Mouse (Mus musculus): ENCODE results near the gene Aff1.

The Aff1 gene

GRCm38 (mm10) chr5:103693041-103693641, 967 bp downstream of the Aff1 start:
- no peak for DNase-seq (ENCODE audit: extremely low read depth, low read depth)

DNA sequence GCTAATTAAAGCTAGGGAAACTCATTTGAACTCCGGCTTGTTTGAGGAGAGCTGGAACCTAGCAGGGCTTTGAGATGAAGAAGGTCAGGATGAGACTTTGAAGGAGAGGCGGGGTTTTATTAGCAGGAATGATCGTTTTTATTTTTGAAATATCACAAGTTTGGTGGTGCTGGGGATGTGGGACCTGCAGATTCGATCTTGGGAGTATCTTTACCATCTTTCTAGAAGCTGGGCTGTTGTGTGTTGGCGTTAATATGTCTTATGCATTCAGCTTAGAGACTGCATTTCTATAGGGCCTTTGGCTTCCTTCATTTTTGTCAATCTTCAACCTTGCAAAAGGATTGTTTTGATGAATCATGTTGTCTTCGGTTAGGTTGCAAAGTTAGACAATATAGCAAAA, 1.9 kb downstream of the Aff1 start:
- no peak for DNase-seq (ENCODE audit: extremely low read depth, low read depth)

DNA sequence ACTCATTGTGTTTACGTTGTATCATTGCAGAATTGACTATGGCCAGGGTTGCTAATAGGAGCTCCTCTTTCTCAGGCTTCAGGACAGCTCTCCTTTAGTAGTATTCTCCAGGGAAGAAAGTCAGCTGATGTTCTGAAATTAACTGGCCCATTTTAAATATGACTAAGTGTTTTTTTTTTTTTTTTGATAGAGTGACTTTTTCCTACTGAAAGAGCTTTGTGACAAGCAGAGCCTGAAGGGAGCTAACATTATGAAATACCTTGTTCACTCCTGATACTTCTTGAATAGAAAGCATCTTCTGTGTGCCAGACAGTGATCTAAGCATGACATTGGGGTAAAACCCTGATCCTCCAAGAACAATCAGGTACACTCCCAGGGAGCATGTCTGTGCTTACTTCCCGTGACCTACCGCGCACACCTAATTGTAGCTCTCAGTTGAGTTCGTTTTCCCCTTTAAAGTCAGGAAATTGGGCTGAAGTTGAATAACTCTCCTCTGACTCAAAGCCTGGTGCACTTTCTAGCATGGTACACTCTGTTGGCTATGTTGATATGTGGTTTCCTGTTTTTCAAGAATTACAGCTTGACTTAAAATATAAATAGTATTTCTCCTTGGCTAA, 5.8 kb downstream of the Aff1 start:
- DNase-seq (ENCODE audit: extremely low read depth, low read depth): no peak

DNA sequence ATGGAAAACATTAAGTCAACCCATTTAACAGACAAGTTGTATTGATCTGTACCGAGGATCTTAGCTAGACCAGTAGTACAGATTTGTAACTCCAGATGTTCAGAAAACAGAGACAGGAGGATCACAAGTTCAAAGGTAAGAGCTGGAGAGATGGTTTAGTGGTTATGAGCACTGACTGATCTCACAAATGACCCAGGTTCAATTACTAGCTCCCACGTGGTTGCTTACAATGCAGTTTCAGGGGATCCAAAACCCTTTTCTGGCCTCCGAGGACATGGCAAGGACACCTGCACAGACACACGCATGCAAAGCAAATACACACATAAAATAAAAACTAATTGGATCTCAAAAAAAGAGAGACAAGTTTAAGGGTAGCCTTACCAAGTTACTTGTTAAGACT, 6.4 kb downstream of the Aff1 start:
- no peak for DNase-seq (ENCODE audit: extremely low read depth, low read depth)

DNA sequence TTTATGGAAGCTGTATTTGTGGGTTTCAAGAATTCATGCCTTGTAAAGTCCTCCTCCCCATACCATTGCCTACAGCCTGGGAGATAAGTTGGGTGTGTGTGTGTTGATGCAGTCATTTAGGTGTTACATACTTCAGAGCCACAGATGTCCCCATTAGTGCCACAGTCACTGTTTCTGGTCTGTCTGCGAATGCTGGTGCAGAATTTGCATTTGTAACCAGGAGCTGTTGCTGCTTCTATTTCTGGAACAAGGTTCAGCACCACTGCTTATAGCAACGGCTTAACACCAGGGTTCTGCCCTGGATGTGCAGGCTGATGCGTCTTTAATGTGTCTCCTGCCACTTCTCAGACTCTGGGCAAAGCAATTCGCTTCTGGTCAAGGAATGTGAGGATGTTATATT, 7.4 kb downstream of the Aff1 start:
- no peak for DNase-seq (ENCODE audit: extremely low read depth, low read depth)

- DNase-seq (ENCODE audit: extremely low read depth, low read depth): no peak
Observed at GRCm38 (mm10) chr5:103700661-103701060, 8.5 kb downstream of the Aff1 start.

DNA sequence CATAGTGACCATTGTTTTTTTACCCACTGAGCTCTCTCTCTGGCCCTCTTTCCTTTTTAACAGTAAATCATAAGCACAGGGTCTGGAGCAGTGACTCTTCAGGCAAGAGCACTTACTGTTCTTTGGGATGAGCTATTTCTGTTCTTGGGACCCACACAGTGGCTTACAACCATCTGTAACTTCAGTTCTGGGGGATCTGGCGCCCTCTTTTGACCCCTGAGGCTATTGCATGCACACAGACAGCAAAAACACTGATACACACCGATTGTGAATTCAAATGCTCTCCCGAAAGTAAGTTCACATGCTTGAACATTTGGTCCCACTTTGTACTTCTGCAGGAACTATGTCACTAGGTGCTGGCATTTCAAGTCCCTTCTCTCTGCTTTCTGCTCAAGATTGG, 9.3 kb downstream of the Aff1 start:
- DNase-seq (ENCODE audit: extremely low read depth, low read depth): no peak

DNA sequence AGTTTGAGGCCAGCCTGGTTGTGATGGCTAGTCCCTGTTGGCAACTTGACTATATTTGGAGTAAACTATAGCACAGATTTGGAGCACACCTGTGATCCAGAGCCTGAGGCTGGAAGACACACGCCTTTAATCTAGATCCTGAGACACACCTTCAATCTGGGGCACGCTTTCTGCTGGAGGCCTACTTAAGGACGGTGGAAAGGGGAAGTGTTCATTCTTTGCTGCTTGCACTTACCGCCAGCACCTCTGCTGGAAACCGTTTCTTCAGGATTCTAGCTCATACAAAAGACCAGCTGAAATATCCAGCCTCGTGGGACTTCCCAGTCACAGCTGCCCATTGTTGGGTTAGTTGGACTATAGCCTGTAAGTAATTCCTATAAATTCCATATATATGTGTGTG, 10.4 kb downstream of the Aff1 start:
- no peak for DNase-seq (ENCODE audit: extremely low read depth, low read depth)

GRCm38 (mm10) chr5:103705331-103705730, 13.2 kb downstream of the Aff1 start:
- no peak for DNase-seq (ENCODE audit: extremely low read depth, low read depth)

- DNase-seq (ENCODE audit: extremely low read depth, low read depth): peak; percentile 39
Observed at GRCm38 (mm10) chr5:103705874-103706273, 13.7 kb downstream of the Aff1 start.

DNA sequence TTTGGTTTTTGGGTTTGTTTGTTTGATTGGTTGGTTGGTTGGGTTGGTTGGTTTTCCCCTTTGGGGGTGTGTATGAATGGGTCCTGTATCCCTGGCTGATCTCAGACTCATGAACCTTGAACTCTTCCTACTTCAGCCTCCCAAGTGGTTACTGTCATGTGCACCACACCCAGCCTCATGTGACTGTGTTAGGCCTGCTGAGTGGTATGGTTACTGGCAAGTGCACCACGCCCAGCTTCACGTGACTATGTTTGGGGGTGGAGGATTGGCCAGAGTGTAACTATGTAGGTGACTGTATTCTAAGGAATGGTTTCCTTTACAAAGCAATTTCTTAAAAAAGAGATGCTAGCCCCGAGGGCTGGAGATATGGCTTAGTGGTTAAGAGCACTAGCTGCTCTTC, 16.9 kb downstream of the Aff1 start:
- DNase-seq (ENCODE audit: extremely low read depth, low read depth): no peak

- no peak for DNase-seq (ENCODE audit: extremely low read depth, low read depth)
Observed at GRCm38 (mm10) chr5:103711886-103712285, 19.7 kb downstream of the Aff1 start.

DNA sequence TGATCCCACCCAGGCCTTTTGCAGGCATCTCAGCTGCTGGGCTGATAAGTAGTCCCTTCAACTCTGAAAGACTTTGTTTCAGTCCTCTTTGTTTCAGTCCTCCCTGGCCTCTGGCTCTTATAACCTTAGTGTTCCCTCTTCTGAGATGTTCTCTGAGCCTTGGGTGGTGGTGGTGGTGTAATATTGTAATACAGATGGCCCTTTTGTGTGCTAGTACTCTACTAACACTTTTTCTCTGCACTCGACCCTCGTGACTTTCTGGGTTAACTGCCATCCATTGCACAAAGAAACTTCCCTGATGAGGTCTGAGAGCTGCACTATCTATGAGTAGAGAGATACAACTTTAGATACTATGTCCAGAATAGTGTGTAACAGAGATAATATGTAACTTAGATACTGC, 21.2 kb downstream of the Aff1 start:
- DNase-seq (ENCODE audit: extremely low read depth, low read depth): no peak

- DNase-seq (ENCODE audit: extremely low read depth, low read depth): no peak
Observed at GRCm38 (mm10) chr5:103714943-103715342, 22.8 kb downstream of the Aff1 start.

DNA sequence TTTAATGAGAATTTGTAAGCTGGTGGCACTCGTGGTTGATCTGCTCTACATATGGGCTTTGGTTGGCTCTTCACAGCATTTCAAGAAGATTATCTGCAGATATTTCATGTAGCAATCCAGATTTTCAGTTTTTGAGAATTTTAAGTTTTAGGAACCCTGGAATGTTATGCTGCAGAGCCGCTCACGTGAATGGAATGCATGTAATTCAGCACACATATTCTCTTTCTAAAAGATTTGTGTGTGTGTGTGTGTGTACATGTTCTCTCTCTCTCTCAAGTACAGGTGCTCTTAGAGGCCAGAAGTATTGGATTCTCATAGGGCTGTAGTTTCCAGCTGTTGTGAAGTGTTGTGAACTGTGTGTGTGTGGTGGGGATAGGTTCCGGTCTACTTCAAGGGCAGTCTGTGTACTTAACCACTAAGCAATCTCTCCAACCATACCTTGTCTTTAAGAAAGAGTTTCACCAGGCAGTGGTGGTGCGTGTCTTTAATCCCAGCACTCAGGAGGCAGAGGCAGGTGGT, 24.7 kb downstream of the Aff1 start:
- DNase-seq (ENCODE audit: extremely low read depth, low read depth): no peak

- DNase-seq (ENCODE audit: extremely low read depth, low read depth): peak; percentile 55
Observed at GRCm38 (mm10) chr5:103719131-103719530, 27.0 kb downstream of the Aff1 start.

GRCm38 (mm10) chr5:103719851-103720250, 27.7 kb downstream of the Aff1 start:
- no peak for DNase-seq (ENCODE audit: extremely low read depth, low read depth)

DNA sequence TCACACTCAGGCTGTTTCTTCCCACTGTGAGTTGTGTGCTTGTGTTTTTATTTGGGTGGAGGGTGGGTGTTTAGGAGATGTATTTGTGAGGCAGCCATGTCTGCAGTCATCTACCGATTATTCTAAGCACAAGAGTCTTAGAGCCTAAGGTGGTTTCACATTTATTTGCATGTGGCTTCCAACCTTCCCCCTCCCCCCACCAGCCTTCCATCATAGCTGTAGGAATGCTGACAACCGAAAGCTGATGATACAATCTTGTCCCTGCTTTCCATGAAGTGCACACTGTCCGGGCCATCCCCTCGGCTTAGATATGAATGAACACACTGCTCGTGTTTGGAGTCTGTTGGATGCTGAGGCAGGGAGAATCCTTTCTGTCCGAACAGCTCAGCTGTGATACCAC, 28.8 kb downstream of the Aff1 start:
- no peak for DNase-seq (ENCODE audit: extremely low read depth, low read depth)

- no peak for DNase-seq (ENCODE audit: extremely low read depth, low read depth)
Observed at GRCm38 (mm10) chr5:103721490-103721889, 29.3 kb downstream of the Aff1 start.

GRCm38 (mm10) chr5:103722721-103723120, 30.5 kb downstream of the Aff1 start:
- no peak for DNase-seq (ENCODE audit: extremely low read depth, low read depth)

- DNase-seq (ENCODE audit: extremely low read depth, low read depth): no peak
Observed at GRCm38 (mm10) chr5:103724384-103724783, 32.2 kb downstream of the Aff1 start.

DNA sequence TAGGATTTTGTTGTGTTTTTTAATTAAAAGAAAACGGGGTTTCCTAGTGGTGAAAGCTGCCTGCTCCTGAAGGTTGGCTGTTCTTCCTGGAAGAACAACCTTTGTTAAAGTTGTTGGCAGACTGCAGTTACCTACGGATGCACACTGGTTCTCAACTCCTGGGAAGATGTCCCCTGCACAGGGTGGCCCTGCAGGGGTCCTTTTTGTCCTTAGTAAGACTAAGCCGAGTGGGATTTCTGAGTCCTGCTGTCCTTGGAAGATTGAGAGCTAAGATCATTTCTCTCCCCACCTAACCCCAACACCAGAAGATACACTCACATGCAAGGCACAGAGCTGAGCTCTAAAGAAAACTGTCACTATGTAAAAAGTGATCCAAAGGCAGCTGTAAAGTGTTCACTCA, 32.6 kb downstream of the Aff1 start:
- DNase-seq (ENCODE audit: extremely low read depth, low read depth): no peak
